Mouse (Mus musculus): ENCODE measurements around the gene Eepd1. TPM values are rescaled to one million over a fixed set of nuclear protein-coding genes. Genes with fewer than 3 reads are reported as not detected.
A peak's percentile ranks its signal among the peaks of the same experiment; 100 is the strongest.

The Eepd1 gene
- polyA plus RNA-seq, 1 experiment from 2014 or later, result 5.9 TPM

DNA sequence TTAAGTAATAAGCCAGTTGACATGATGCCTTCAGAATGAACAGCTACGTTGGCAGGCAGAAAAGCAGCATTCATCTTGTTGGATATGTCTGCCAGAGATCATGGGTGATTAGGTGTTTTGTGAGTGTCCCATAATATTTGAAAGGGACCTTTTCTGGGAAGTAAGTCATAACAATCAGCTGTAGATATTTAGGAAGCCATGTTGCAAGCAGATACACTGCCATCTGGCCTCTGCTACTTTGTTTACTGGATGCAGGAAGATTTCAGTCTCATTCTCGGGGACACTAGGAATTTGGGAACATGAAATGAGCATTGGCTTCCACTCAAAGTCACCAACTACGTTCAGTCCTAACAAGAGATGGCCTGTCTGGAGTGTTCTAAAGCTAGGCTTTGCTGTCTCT is 54.1 kb downstream of the Eepd1 start:
- H3K27me3 ChIP-seq, result no peaks in the 10 kb centered on the region
- no peaks in the 10 kb centered on the region for H3K36me3 ChIP-seq (replicated peaks)
- no peak for ATAC-seq (ENCODE audit: insufficient read depth)
- H3K9me3 ChIP-seq (replicated peaks), result no peaks in the 10 kb centered on the region
- no peaks in the 10 kb centered on the region for H3K4me1 ChIP-seq (replicated peaks)
- H3K4me2 ChIP-seq, result no peak overlapping the region
- 55% methylated on average over 3 of the region's 3 CpGs for WGBS (ENCODE audit: insufficient replicate concordance)
- no peak overlapping the region for H3K27ac ChIP-seq (replicated peaks)
- H3K4me3 ChIP-seq (replicated peaks), result no peak overlapping the region
- H3K9ac ChIP-seq, result no peak overlapping the region

DNA sequence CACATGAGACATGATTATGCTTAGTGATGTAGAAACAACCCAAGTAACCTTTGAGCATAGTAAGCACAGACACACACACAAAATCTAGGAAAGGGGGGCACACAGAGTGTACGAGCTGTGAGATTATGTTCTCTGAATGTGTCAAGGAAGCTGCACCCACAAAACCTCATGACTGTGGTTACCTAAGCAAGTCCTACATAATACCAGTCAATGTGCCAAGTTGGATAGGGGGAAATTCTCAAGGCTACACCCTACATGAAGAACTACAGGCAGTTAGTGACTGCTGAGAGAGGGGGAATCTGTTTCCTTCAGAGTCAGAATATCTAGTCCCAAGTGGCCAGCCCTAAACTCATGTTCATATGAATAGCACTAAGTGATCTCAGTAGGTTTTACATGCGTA is 58.1 kb downstream of the Eepd1 start:
- Histone ChIP-seq H3K36me3 (replicated peaks) (no peaks in the 10 kb centered on the region), H3K27me3 (no peaks in the 10 kb centered on the region), H3K9me3 (replicated peaks) (no peaks in the 10 kb centered on the region), H3K4me3 (replicated peaks) (no peak overlapping the region), H3K4me2 (no peak overlapping the region), H3K9ac (no peak overlapping the region), H3K4me1 (replicated peaks) (no peaks in the 10 kb centered on the region), H3K27ac (replicated peaks) (no peak overlapping the region)
- no peak for ATAC-seq (ENCODE audit: insufficient read depth)
- WGBS (ENCODE audit: insufficient replicate concordance), result 56% methylated on average over 2 of the region's 2 CpGs

DNA sequence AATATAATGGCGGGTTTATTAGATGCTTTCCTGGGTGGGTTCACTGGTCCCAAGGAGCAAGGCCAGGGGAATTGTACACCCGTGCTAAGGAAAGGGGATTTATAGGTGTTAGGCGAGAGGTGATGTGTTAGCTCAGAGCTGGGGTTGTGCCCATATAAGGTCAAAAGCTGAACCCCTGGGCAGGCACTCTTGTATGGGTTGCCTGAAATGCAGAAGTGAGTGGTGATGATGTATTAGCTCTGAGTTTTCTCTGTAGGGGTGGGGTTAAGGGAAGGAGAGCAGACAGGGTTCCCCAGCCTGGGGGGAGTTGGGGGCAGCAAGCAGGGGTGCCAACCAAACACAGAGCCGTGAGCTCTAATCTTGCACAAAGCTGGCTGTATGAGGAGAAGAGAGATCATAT is 60.0 kb downstream of the Eepd1 start:
- ATAC-seq (ENCODE audit: insufficient read depth), result no peak
- no peak overlapping the region for H3K27ac ChIP-seq (replicated peaks)
- 38% methylated on average over 4 of the region's 4 CpGs for WGBS (ENCODE audit: insufficient replicate concordance)

DNA sequence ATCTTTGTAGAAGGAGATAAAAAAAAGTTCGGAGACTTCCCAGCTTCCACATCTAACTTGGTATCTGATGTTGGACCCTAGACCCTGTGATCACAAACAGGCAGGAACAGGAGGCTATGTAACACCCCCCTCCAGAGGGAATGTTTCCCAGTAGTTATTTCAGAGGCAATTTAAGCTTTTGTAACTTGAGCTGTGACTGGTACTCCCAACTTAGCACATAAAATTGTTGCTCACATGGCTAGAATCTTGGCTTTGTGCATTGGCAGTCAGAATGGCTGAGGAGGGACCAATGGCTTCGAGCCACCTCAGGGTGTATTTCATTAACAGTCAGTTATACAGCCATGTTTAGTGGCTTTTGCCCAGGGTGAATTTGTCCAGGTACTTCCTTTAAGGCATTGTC is 63.9 kb downstream of the Eepd1 start:
- H3K4me3 ChIP-seq (replicated peaks), result no peak overlapping the region
- no peaks in the 10 kb centered on the region for H3K9me3 ChIP-seq (replicated peaks)
- no peak overlapping the region for H3K9ac ChIP-seq
- H3K27ac ChIP-seq (replicated peaks), result no peak overlapping the region
- H3K4me2 ChIP-seq, result no peak overlapping the region
- no peaks in the 10 kb centered on the region for H3K4me1 ChIP-seq (replicated peaks)
- ATAC-seq (ENCODE audit: insufficient read depth), result no peak
- 48% methylated on average over 2 of the region's 2 CpGs for WGBS (ENCODE audit: insufficient replicate concordance)
- no peaks in the 10 kb centered on the region for H3K36me3 ChIP-seq (replicated peaks)
- no peaks in the 10 kb centered on the region for H3K27me3 ChIP-seq

More for the DNA sequence above, 60.0 kb downstream of the Eepd1 start:
- Histone ChIP-seq H3K4me3 (replicated peaks) (no peak overlapping the region), H3K36me3 (replicated peaks) (no peaks in the 10 kb centered on the region), H3K4me1 (replicated peaks) (no peaks in the 10 kb centered on the region), H3K9ac (no peak overlapping the region), H3K4me2 (no peak overlapping the region), H3K9me3 (replicated peaks) (no peaks in the 10 kb centered on the region), H3K27me3 (no peaks in the 10 kb centered on the region)

DNA sequence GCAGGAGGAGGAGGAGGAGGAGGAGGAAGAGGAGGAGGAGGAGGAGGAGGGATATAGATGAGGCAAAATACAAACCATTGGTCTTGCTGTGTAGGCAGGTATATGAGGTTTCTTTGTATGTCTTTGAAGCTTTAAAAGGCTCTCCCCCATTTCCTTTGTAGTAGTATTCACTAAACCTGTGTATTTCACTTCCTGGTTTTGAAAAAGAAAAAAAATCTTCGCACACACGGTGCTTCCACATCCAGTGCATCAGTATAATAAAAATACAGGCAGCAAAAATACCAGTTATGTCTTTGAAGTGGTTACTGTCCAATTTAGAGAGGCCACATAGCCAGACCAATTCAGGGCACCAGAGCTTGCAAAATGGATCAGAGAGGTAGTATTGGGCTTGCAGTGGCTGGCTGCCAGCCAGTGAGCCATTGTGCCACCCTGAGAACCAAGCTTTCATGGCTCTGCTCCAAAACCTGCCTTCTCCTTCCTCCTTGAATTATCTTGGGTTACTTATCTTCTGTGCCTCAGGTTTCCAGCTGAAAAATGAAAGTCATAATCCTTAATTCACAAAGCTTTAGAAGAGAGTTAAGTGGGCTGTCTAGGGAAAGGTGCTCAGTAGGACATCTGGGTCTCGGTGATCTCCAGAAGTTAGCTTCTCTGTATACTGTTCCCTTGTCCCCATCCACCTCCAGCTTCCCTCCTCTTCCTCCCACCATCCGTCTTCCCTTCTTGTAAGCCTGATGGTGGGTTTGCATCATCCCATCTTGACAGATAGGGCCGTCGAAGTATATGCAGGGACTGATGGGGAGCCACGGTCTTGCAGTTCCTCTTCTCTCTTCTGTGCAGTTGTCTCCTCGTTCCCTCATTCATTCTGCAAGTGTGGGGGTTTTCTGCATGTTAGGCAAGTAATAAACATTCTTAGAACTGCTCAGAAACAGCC is 68.0 kb downstream of the Eepd1 start:
- Histone ChIP-seq H3K4me1 (replicated peaks) (peaks cover 6% of the 10 kb centered on the region; the same call in 1 of the 2 replicates), H3K27me3 (no peaks in the 10 kb centered on the region), H3K9me3 (replicated peaks) (no peaks in the 10 kb centered on the region), H3K4me3 (replicated peaks) (no peak overlapping the region), H3K4me2 (no peak overlapping the region), H3K9ac (no peak overlapping the region), H3K27ac (replicated peaks) (peak overlapping the region; percentile 51; the same call in 1 of the 2 replicates), H3K36me3 (replicated peaks) (no peaks in the 10 kb centered on the region)
- ATAC-seq (ENCODE audit: insufficient read depth), result no peak
- WGBS (ENCODE audit: insufficient replicate concordance), result 54% methylated on average over 8 of the region's 8 CpGs

DNA sequence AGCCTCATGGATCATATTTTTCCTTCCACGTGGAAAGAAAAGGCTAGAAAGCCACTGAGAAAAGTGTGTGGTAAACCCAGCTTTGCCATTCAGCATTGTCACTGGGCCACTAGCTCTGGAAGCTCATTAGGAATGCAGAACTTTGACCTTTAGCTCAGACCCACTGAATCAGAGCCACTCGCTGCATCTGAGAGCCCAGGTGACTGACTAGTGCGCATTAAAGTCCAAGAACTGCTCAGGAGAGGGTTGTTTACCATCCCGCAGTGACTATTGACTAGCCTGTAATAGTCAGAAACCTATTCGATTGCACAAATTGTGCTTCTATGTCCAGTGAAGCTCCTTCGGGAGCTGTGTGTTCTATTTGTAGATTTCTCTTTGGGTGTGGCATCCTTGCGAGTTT is 68.8 kb downstream of the Eepd1 start:
- Histone ChIP-seq H3K27me3 (no peaks in the 10 kb centered on the region), H3K9ac (no peak overlapping the region), H3K36me3 (replicated peaks) (no peaks in the 10 kb centered on the region), H3K4me3 (replicated peaks) (no peak overlapping the region), H3K27ac (replicated peaks) (peak overlapping the region; percentile 53), H3K4me1 (replicated peaks) (peaks cover 6% of the 10 kb centered on the region; the same call in 1 of the 2 replicates), H3K4me2 (no peak overlapping the region), H3K9me3 (replicated peaks) (no peaks in the 10 kb centered on the region)
- WGBS (ENCODE audit: insufficient replicate concordance), result 62% methylated on average over 7 of the region's 7 CpGs
- peak; percentile 80 for ATAC-seq (ENCODE audit: insufficient read depth)

DNA sequence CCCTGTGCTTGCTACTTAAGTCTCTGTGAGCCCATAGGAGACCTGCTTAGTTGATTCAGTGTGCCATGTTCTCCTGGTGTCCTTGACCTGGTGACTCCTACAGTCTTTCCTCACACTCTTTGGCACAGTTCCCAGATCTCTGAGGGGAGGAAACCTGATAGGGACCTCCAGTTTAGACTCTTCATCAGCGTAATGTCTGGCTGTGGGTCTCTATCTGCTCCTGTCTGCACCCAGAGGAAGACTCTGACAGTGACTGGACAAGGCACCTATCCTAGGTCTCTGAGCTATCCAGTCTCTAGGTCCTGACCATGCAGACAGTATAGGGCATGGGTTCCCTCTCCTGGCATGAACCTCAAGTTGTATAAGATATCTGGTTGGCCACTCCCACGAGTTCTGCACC is 71.2 kb downstream of the Eepd1 start:
- no peak overlapping the region for H3K4me2 ChIP-seq
- no peaks in the 10 kb centered on the region for H3K27me3 ChIP-seq
- H3K4me1 ChIP-seq (replicated peaks), result peaks cover 6% of the 10 kb centered on the region; the same call in 1 of the 2 replicates
- H3K9me3 ChIP-seq (replicated peaks), result no peaks in the 10 kb centered on the region
- H3K36me3 ChIP-seq (replicated peaks), result no peaks in the 10 kb centered on the region
- no peak overlapping the region for H3K27ac ChIP-seq (replicated peaks)
- peak; percentile 23 for ATAC-seq (ENCODE audit: insufficient read depth)
- no peak overlapping the region for H3K9ac ChIP-seq
- H3K4me3 ChIP-seq (replicated peaks), result no peak overlapping the region
- WGBS (ENCODE audit: insufficient replicate concordance), result 44% methylated on average over 2 of the region's 2 CpGs

DNA sequence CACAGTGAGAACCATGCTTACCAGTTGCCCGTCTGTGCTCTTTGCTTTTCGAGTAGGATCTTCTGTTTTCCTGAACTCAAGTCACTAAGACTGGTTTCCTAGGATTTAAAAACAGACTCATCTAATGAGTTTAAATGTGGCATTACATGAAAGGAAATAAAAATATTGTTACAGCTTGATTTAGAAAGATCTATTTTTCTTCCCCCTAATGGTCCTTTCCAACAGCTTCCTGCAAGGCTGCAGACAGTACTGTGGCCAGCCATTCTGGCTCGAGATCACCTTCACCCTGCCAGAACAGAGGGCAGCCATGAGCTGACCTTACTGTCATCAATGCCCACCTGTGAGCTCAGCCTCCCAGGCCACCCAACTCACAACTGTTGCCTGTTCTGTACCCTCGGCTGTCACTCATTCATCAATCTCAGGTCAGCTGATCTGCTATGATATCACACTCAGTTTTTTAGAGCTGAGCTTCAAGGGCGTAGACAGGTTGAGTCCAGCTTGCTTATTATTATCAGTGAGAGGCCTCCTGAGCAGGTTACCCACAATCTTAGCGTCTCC is 73.0 kb downstream of the Eepd1 start:
- WGBS (ENCODE audit: insufficient replicate concordance), result 54% methylated on average over 6 of the region's 6 CpGs
- H3K9me3 ChIP-seq (replicated peaks), result no peaks in the 10 kb centered on the region
- H3K4me2 ChIP-seq, result no peak overlapping the region
- H3K36me3 ChIP-seq (replicated peaks), result no peaks in the 10 kb centered on the region
- no peak overlapping the region for H3K9ac ChIP-seq
- no peak for ATAC-seq (ENCODE audit: insufficient read depth)
- H3K4me3 ChIP-seq (replicated peaks), result no peak overlapping the region
- H3K27ac ChIP-seq (replicated peaks), result no peak overlapping the region
- peaks cover 6% of the 10 kb centered on the region; the same call in 1 of the 2 replicates for H3K4me1 ChIP-seq (replicated peaks)
- H3K27me3 ChIP-seq, result no peaks in the 10 kb centered on the region

DNA sequence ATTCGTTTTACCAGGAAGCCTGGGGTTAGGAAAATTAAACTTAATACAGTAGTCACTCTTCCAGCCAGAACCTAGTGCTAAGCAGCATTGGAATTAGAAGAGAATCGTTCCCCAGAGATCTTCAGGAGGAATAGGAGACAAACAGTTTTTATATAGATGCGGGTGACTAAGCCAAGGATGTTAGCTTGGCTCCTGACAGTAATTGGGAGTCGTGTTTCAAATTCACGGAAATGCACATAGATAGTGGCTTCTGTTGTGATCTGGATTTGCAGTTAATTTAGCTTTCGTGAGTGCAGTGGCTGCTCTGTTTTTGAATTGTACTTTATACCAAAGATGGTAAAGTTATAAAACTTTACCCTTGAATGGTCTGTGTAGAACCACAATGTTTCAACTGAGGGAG is 73.9 kb downstream of the Eepd1 start:
- ATAC-seq (ENCODE audit: insufficient read depth), result no peak
- 58% methylated on average over 6 of the region's 6 CpGs for WGBS (ENCODE audit: insufficient replicate concordance)

DNA sequence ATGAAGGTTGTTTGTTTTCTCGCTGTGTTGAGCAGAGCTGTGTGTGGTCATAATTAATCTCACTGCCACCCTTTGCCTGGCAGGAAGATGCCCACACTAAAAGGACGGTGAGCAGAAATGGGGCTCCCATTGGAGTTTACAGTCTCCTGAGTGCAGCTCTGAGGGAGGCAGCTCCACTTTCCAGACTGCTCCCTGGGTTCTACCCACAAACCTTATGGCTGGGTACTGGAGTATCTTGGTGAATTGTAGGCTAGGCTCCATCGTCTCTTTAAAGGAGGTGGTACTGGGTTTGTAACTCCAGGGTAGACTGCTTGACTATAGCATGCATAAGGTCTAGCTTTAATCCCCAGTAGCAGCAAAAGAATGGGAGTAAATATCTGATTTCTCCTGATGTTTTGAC is 74.7 kb downstream of the Eepd1 start:
- Histone ChIP-seq H3K4me3 (replicated peaks) (no peak overlapping the region), H3K27ac (replicated peaks) (no peak overlapping the region), H3K4me1 (replicated peaks) (peaks cover 1% of the 10 kb centered on the region; the same call in 1 of the 2 replicates), H3K27me3 (no peaks in the 10 kb centered on the region), H3K9ac (no peak overlapping the region), H3K36me3 (replicated peaks) (no peaks in the 10 kb centered on the region), H3K9me3 (replicated peaks) (no peaks in the 10 kb centered on the region), H3K4me2 (no peak overlapping the region)
- ATAC-seq (ENCODE audit: insufficient read depth), result no peak
- WGBS (ENCODE audit: insufficient replicate concordance), result 60% methylated on average over 3 of the region's 3 CpGs

More for the DNA sequence above, 73.9 kb downstream of the Eepd1 start:
- Histone ChIP-seq H3K9me3 (replicated peaks) (no peaks in the 10 kb centered on the region), H3K4me1 (replicated peaks) (peaks cover 6% of the 10 kb centered on the region; the same call in 1 of the 2 replicates), H3K36me3 (replicated peaks) (no peaks in the 10 kb centered on the region), H3K4me2 (no peak overlapping the region), H3K4me3 (replicated peaks) (no peak overlapping the region), H3K9ac (no peak overlapping the region), H3K27ac (replicated peaks) (no peak overlapping the region), H3K27me3 (no peaks in the 10 kb centered on the region)

DNA sequence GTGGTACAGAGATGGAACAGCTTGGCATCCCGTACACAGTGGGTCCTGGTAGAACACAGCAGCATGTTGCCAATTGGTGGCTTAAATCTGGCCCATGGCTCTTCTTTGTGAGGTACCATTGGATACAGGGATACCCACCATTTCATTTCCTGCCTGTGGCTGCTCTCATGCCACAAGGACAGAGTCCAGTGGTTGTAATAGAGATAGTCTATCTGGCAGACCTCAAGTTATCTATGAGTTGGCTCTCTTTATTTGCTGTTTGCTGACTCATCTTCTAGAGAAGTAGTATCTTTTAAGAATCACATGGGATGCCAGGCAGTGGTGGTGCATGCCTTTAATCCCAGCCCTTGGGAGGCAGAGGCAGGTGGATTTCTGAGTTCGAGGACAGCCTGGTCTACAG is 76.0 kb downstream of the Eepd1 start:
- no peaks in the 10 kb centered on the region; the same call in 1 of the 2 replicates for H3K4me1 ChIP-seq (replicated peaks)
- no peaks in the 10 kb centered on the region for H3K9me3 ChIP-seq (replicated peaks)
- no peak for ATAC-seq (ENCODE audit: insufficient read depth)
- H3K9ac ChIP-seq, result no peak overlapping the region
- H3K36me3 ChIP-seq (replicated peaks), result no peaks in the 10 kb centered on the region
- no peak overlapping the region for H3K27ac ChIP-seq (replicated peaks)
- H3K4me3 ChIP-seq (replicated peaks), result no peak overlapping the region
- 66% methylated on average over 2 of the region's 2 CpGs for WGBS (ENCODE audit: insufficient replicate concordance)
- H3K4me2 ChIP-seq, result no peak overlapping the region
- no peaks in the 10 kb centered on the region for H3K27me3 ChIP-seq

Data from liver, embryonic 15.5 days (tissue).